Mouse (Mus musculus): ENCODE results near the gene Scarb2. TPM values are rescaled to one million over a fixed set of nuclear protein-coding genes. Genes with fewer than 3 reads are reported as not detected.

Scarb2 gene
- polyA plus RNA-seq, 1 experiment from 2014 or later, result 18.2 TPM

- Histone ChIP-seq H3K9me3 (replicated peaks; ENCODE audit: control insufficient read depth, low read length) (no peaks in the 10 kb centered on the region), H3K36me3 (ENCODE audit: control insufficient read depth, insufficient read depth, low read length) (no peaks in the 10 kb centered on the region), H3K27me3 (ENCODE audit: control insufficient read depth, insufficient read depth, low read length) (no peaks in the 10 kb centered on the region), H3K9ac (ENCODE audit: low read length) (no peak overlapping the region), H3K4me1 (ENCODE audit: control insufficient read depth, insufficient read depth, low read length) (peaks cover 59% of the 10 kb centered on the region), H3K4me2 (ENCODE audit: low read depth, low read length) (no peak overlapping the region), H3K27ac (ENCODE audit: low read length) (peak overlapping the region; percentile 64), H3K4me3 (replicated peaks; ENCODE audit: low read length) (no peak overlapping the region)
- WGBS, result 28% methylated on average over 5 of the region's 5 CpGs
- ATAC-seq (ENCODE audit: insufficient read depth, low FRiP score), result peak; percentile 76
Observed at GRCm38 (mm10) chr5:92498661-92499060, 8.0 kb downstream of the Scarb2 start.

GRCm38 (mm10) chr5:92498225-92498624, 8.4 kb downstream of the Scarb2 start:
- H3K4me2 ChIP-seq (ENCODE audit: low read depth, low read length), result no peak overlapping the region
- 47% methylated on average over 3 of the region's 3 CpGs for WGBS
- H3K4me1 ChIP-seq (ENCODE audit: control insufficient read depth, insufficient read depth, low read length), result peaks cover 59% of the 10 kb centered on the region
- H3K9me3 ChIP-seq (replicated peaks; ENCODE audit: control insufficient read depth, low read length), result no peaks in the 10 kb centered on the region
- H3K27me3 ChIP-seq (ENCODE audit: control insufficient read depth, insufficient read depth, low read length), result no peaks in the 10 kb centered on the region
- H3K27ac ChIP-seq (ENCODE audit: low read length), result peak overlapping the region; percentile 64
- H3K4me3 ChIP-seq (replicated peaks; ENCODE audit: low read length), result no peak overlapping the region
- peak; percentile 48; the same call in 1 of the 2 replicates for ATAC-seq (ENCODE audit: insufficient read depth, low FRiP score)
- no peaks in the 10 kb centered on the region for H3K36me3 ChIP-seq (ENCODE audit: control insufficient read depth, insufficient read depth, low read length)
- peak overlapping the region; percentile 38; the same call in 1 of the 2 replicates for H3K9ac ChIP-seq (ENCODE audit: low read length)

- H3K9ac ChIP-seq (ENCODE audit: low read length), result no peak overlapping the region
- H3K27me3 ChIP-seq (ENCODE audit: control insufficient read depth, insufficient read depth, low read length), result no peaks in the 10 kb centered on the region
- no peaks in the 10 kb centered on the region for H3K9me3 ChIP-seq (replicated peaks; ENCODE audit: control insufficient read depth, low read length)
- H3K4me2 ChIP-seq (ENCODE audit: low read depth, low read length), result no peak overlapping the region
- WGBS, result 77% methylated on average over 7 of the region's 7 CpGs
- no peaks in the 10 kb centered on the region for H3K36me3 ChIP-seq (ENCODE audit: control insufficient read depth, insufficient read depth, low read length)
- H3K4me1 ChIP-seq (ENCODE audit: control insufficient read depth, insufficient read depth, low read length), result peaks cover 55% of the 10 kb centered on the region
- no peak for ATAC-seq (ENCODE audit: insufficient read depth, low FRiP score)
- peak overlapping the region; percentile 43; the same call in 1 of the 2 replicates for H3K27ac ChIP-seq (ENCODE audit: low read length)
- H3K4me3 ChIP-seq (replicated peaks; ENCODE audit: low read length), result no peak overlapping the region
Observed at GRCm38 (mm10) chr5:92495771-92496409, 10.7 kb downstream of the Scarb2 start.

GRCm38 (mm10) chr5:92495291-92495690, 11.3 kb downstream of the Scarb2 start:
- H3K36me3 ChIP-seq (ENCODE audit: control insufficient read depth, insufficient read depth, low read length), result no peaks in the 10 kb centered on the region
- no peak overlapping the region for H3K4me2 ChIP-seq (ENCODE audit: low read depth, low read length)
- H3K4me3 ChIP-seq (replicated peaks; ENCODE audit: low read length), result no peak overlapping the region
- ATAC-seq (ENCODE audit: insufficient read depth, low FRiP score), result no peak
- H3K9me3 ChIP-seq (replicated peaks; ENCODE audit: control insufficient read depth, low read length), result no peaks in the 10 kb centered on the region
- H3K27ac ChIP-seq (ENCODE audit: low read length), result peak overlapping the region; percentile 43; the same call in 1 of the 2 replicates
- H3K27me3 ChIP-seq (ENCODE audit: control insufficient read depth, insufficient read depth, low read length), result no peaks in the 10 kb centered on the region
- H3K4me1 ChIP-seq (ENCODE audit: control insufficient read depth, insufficient read depth, low read length), result peaks cover 53% of the 10 kb centered on the region
- H3K9ac ChIP-seq (ENCODE audit: low read length), result no peak overlapping the region
- 52% methylated on average over 4 of the region's 4 CpGs for WGBS

GRCm38 (mm10) chr5:92493423-92493822, 13.2 kb downstream of the Scarb2 start:
- no peaks in the 10 kb centered on the region for H3K9me3 ChIP-seq (replicated peaks; ENCODE audit: control insufficient read depth, low read length)
- H3K27me3 ChIP-seq (ENCODE audit: control insufficient read depth, insufficient read depth, low read length), result no peaks in the 10 kb centered on the region
- no peaks in the 10 kb centered on the region for H3K36me3 ChIP-seq (ENCODE audit: control insufficient read depth, insufficient read depth, low read length)
- no peak overlapping the region for H3K4me3 ChIP-seq (replicated peaks; ENCODE audit: low read length)
- peak; percentile 41; the same call in 1 of the 2 replicates for ATAC-seq (ENCODE audit: insufficient read depth, low FRiP score)
- H3K4me1 ChIP-seq (ENCODE audit: control insufficient read depth, insufficient read depth, low read length), result peaks cover 50% of the 10 kb centered on the region
- H3K9ac ChIP-seq (ENCODE audit: low read length), result no peak overlapping the region
- H3K4me2 ChIP-seq (ENCODE audit: low read depth, low read length), result no peak overlapping the region
- WGBS, result 31% methylated on average over 7 of the region's 7 CpGs
- H3K27ac ChIP-seq (ENCODE audit: low read length), result peak overlapping the region; percentile 69

- no peaks in the 10 kb centered on the region for H3K27me3 ChIP-seq (ENCODE audit: control insufficient read depth, insufficient read depth, low read length)
- 62% methylated on average over 4 of the region's 4 CpGs for WGBS
- H3K9ac ChIP-seq (ENCODE audit: low read length), result no peak overlapping the region
- H3K9me3 ChIP-seq (replicated peaks; ENCODE audit: control insufficient read depth, low read length), result no peaks in the 10 kb centered on the region
- peaks cover 42% of the 10 kb centered on the region for H3K4me1 ChIP-seq (ENCODE audit: control insufficient read depth, insufficient read depth, low read length)
- no peaks in the 10 kb centered on the region for H3K36me3 ChIP-seq (ENCODE audit: control insufficient read depth, insufficient read depth, low read length)
- peak overlapping the region; percentile 55; the same call in 1 of the 2 replicates for H3K27ac ChIP-seq (ENCODE audit: low read length)
- ATAC-seq (ENCODE audit: insufficient read depth, low FRiP score), result no peak
- no peak overlapping the region for H3K4me3 ChIP-seq (replicated peaks; ENCODE audit: low read length)
- H3K4me2 ChIP-seq (ENCODE audit: low read depth, low read length), result no peak overlapping the region
Observed at GRCm38 (mm10) chr5:92490779-92491178, 15.9 kb downstream of the Scarb2 start.

- Histone ChIP-seq H3K4me1 (ENCODE audit: control insufficient read depth, insufficient read depth, low read length) (peaks cover 38% of the 10 kb centered on the region), H3K27me3 (ENCODE audit: control insufficient read depth, insufficient read depth, low read length) (no peaks in the 10 kb centered on the region), H3K36me3 (ENCODE audit: control insufficient read depth, insufficient read depth, low read length) (0 out of 2 replicates have a peak, but pooled peaks cover under 1% of the 10 kb centered on the region), H3K9ac (ENCODE audit: low read length) (no peak overlapping the region), H3K9me3 (replicated peaks; ENCODE audit: control insufficient read depth, low read length) (no peaks in the 10 kb centered on the region), H3K4me3 (replicated peaks; ENCODE audit: low read length) (no peak overlapping the region), H3K27ac (ENCODE audit: low read length) (peak overlapping the region; percentile 55; the same call in 1 of the 2 replicates), H3K4me2 (ENCODE audit: low read depth, low read length) (no peak overlapping the region)
- no peak for ATAC-seq (ENCODE audit: insufficient read depth, low FRiP score)
- 72% methylated on average over 3 of the region's 3 CpGs for WGBS
Observed at GRCm38 (mm10) chr5:92490304-92490703, 16.3 kb downstream of the Scarb2 start.

GRCm38 (mm10) chr5:92489503-92489902, 17.1 kb downstream of the Scarb2 start:
- Histone ChIP-seq H3K9ac (ENCODE audit: low read length) (no peak overlapping the region), H3K4me2 (ENCODE audit: low read depth, low read length) (peak overlapping the region; percentile 35), H3K4me1 (ENCODE audit: control insufficient read depth, insufficient read depth, low read length) (peaks cover 33% of the 10 kb centered on the region), H3K9me3 (replicated peaks; ENCODE audit: control insufficient read depth, low read length) (no peaks in the 10 kb centered on the region), H3K36me3 (ENCODE audit: control insufficient read depth, insufficient read depth, low read length) (peaks cover 5% of the 10 kb centered on the region; the same call in 1 of the 2 replicates), H3K27me3 (ENCODE audit: control insufficient read depth, insufficient read depth, low read length) (no peaks in the 10 kb centered on the region), H3K27ac (ENCODE audit: low read length) (peak overlapping the region; percentile 84), H3K4me3 (replicated peaks; ENCODE audit: low read length) (no peak overlapping the region)
- peak; percentile 41; the same call in 1 of the 2 replicates for ATAC-seq (ENCODE audit: insufficient read depth, low FRiP score)
- 35% methylated on average over 4 of the region's 4 CpGs for WGBS

- H3K9ac ChIP-seq (ENCODE audit: low read length), result peak overlapping the region; percentile 46
- H3K27ac ChIP-seq (ENCODE audit: low read length), result peak overlapping the region; percentile 84
- 23% methylated on average over 7 of the region's 7 CpGs for WGBS
- no peaks in the 10 kb centered on the region for H3K27me3 ChIP-seq (ENCODE audit: control insufficient read depth, insufficient read depth, low read length)
- peaks cover 28% of the 10 kb centered on the region for H3K4me1 ChIP-seq (ENCODE audit: control insufficient read depth, insufficient read depth, low read length)
- peak; percentile 49 for ATAC-seq (ENCODE audit: insufficient read depth, low FRiP score)
- peaks cover 7% of the 10 kb centered on the region for H3K36me3 ChIP-seq (ENCODE audit: control insufficient read depth, insufficient read depth, low read length)
- H3K4me3 ChIP-seq (replicated peaks; ENCODE audit: low read length), result no peak overlapping the region
- H3K4me2 ChIP-seq (ENCODE audit: low read depth, low read length), result peak overlapping the region; percentile 35
- no peaks in the 10 kb centered on the region for H3K9me3 ChIP-seq (replicated peaks; ENCODE audit: control insufficient read depth, low read length)
Observed at GRCm38 (mm10) chr5:92488961-92489360, 17.7 kb downstream of the Scarb2 start.
